Mouse (Mus musculus) embryonic fibroblast, embryonic 13.5 days (primary cell): ENCODE data around the gene 6030468B19Rik.

Source experiments
- CTCF ChIP-seq: IDR thresholded peaks from 2 replicates; pipeline ENCODE4 v1.5.1; 2011; ENCODE audit warnings: mild to moderate bottlenecking, control low read depth, low read length, moderate library complexity, borderline replicate concordance; ENCODE audit not compliant: insufficient read depth
- POLR2A ChIP-seq: IDR thresholded peaks from 2 replicates; pipeline ENCODE4 v1.6.1; 2011; ENCODE audit warnings: low read depth, mild to moderate bottlenecking, control low read depth, low read length, moderate library complexity

DNA sequence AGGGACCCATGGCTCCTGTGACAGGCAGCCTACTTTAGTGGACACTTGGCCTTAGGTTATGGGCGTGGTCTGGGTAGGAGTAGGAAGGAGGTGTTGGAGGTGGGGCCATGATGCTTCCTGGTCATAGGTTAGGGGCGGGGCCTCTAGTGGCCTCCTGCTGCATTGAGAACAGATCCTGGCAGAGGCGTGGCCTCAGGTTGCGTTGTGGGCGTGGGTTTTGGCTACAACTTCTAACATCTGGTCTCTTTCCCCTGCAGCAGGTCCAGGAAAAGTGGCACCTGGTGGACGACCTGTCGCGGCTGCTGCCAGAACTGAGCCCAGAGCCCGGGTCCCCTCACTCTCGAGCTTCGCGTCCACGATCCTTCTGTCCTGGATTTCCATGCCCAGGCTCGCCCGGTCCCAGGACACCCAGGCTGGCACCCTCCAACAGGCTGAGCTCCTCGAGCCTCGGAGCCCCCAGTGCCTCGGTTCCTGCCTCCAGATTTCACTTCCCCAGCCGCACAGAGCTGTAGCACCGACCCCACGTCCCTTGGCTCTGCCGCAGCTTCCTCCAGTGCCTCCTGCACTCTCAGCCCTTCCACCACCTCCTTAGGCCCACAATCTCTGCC, 5.1 kb upstream of the 6030468B19Rik start:
- no peak for TF ChIP-seq CTCF
- no peak for TF ChIP-seq POLR2A
